Mouse (Mus musculus): Measurements from ENCODE around the gene Krcc1.
"Not testable (repeated sequence)": the region's sequence is repeated elsewhere in the genome, so short reads cannot be mapped to it uniquely, and the experiment has no call there.

DNA sequence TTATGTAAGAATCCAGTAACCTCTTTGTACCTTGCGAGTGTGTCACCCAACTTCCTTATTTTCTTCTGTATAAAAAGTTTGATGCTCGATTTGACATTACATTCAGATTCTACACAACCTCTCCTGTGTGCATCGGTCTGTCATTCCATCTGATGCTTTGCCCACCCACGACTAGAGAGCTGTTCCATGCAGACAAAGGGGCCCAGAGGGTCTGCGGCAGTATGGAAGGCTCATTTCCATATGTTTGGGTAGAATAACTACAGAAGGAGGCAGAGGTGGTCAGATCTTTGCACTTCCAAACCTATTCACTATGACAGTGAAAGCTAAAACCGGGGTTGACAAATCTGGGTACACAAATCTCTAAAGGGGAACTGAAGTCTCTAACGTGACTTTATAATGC lies 3.9 kb upstream of the Krcc1 start:
- not testable (repeated sequence) for TF ChIP-seq CTCF (IDR thresholded peaks at IDR 0.05; ENCODE audit: control insufficient read depth, insufficient read depth, low read length); POLR2A (IDR thresholded peaks at IDR 0.05; ENCODE audit: borderline replicate concordance, control insufficient read depth, low read depth, low read length)
